Mouse (Mus musculus) heart, embryonic 15.5 days (tissue): ENCODE results near the gene Scd3. TPM values are rescaled to one million over a fixed set of nuclear protein-coding genes. Genes with fewer than 3 reads are reported as not detected.

ENCODE experiments used
- ATAC-seq: fragments of 200-750 bp; cut with Nextera tagmentation; replicated peaks from 2 replicates; pipeline ENCODE4 v1.8.0; 2017; ENCODE audit warnings: low read depth, moderate TSS enrichment; ENCODE audit not compliant: insufficient number of reproducible peaks, insufficient read depth, low FRiP score
- H3K27ac ChIP-seq: fragments of 300-500 bp; sonication (generic); 2 replicates; pipeline ENCODE4 v1.5.1; 2015; ENCODE audit warnings: mild to moderate bottlenecking, inconsistent platforms
- H3K27me3 ChIP-seq: fragments of 300-500 bp; sonication (generic); 2 replicates; pipeline ENCODE4 v1.6.1; 2015; ENCODE audit warnings: inconsistent platforms
- H3K36me3 ChIP-seq: fragments of 300-500 bp; sonication (generic); 2 replicates; pipeline ENCODE4 v1.6.1; 2015; ENCODE audit warnings: mild to moderate bottlenecking, inconsistent platforms
- H3K4me1 ChIP-seq: fragments of 300-500 bp; sonication (generic); replicated peaks from 2 replicates; pipeline ENCODE4 v1.6.1; 2015; ENCODE audit warnings: inconsistent platforms
- H3K4me2 ChIP-seq: fragments of 300-500 bp; sonication (generic); 2 replicates; pipeline ENCODE4 v1.6.1; 2015; ENCODE audit warnings: inconsistent platforms, mild to moderate bottlenecking, moderate library complexity
- H3K4me3 ChIP-seq: fragments of 300-500 bp; sonication (generic); 2 replicates; pipeline ENCODE4 v1.5.1; 2015; ENCODE audit warnings: mild to moderate bottlenecking, inconsistent platforms
- H3K9ac ChIP-seq: fragments of 300-500 bp; sonication (generic); 2 replicates; pipeline ENCODE4 v1.6.1; 2015; ENCODE audit warnings: mild to moderate bottlenecking, inconsistent platforms
- H3K9me3 ChIP-seq: fragments of 300-500 bp; sonication (generic); replicated peaks from 2 replicates; pipeline ENCODE4 v1.6.1; 2016; ENCODE audit warnings: inconsistent platforms
- WGBS: fragments of 180-500 bp; shearing (Covaris S2); methylation state at CpG from one replicate; pipeline ENCODE4 v1.1.7; 2015; ENCODE audit warnings: mixed read lengths; 5-methylcytosine and 5-hydroxymethylcytosine counted together
- polyA plus RNA-seq: library from polyadenylated mRNA; unstranded; fragments of >200 nt; fragmentation: Nextera tagmentation; extraction: Ambion mirVana; gene quantifications from 2 replicates; pipeline ENCODE4 v1.2.1, GENCODE M21; 2015

Gene Scd3
- polyA plus RNA-seq: 0.25 and 0.29 TPM in 2 replicates

GRCm38 (mm10) chr19:44203015-44203564 is at the start of gene Scd3:
Gene Scd3, plus strand, starts transcription at chr19:44203269.
- H3K36me3 ChIP-seq: no peaks in the 10 kb centered on the region
- ATAC-seq: no peak
- no peaks in the 10 kb centered on the region for H3K4me1 ChIP-seq
- H3K9ac ChIP-seq: no peak within 1 kb of the TSS
- H3K9me3 ChIP-seq: no peaks in the 10 kb centered on the region
- H3K27ac ChIP-seq: no peak within 1 kb of the TSS
- no peaks in the 10 kb centered on the region for H3K27me3 ChIP-seq
- H3K4me3 ChIP-seq: no peak within 1 kb of the TSS
- no peak within 1 kb of the TSS for H3K4me2 ChIP-seq
- 92% methylated on average over 9 of the region's 9 CpGs for WGBS

GRCm38 (mm10) chr19:44153781-44154180 is 49.3 kb upstream of the Scd3 start:
- WGBS: 71% methylated on average over 5 of the region's 5 CpGs
- Histone ChIP-seq H3K4me3 (no peak overlapping the region), H3K36me3 (no peaks in the 10 kb centered on the region), H3K27ac (no peak overlapping the region), H3K27me3 (peaks cover 44% of the 10 kb centered on the region), H3K4me1 (no peaks in the 10 kb centered on the region), H3K4me2 (no peak overlapping the region), H3K9me3 (no peaks in the 10 kb centered on the region), H3K9ac (no peak overlapping the region)
- no peak for ATAC-seq

GRCm38 (mm10) chr19:44157005-44157404 is 46.1 kb upstream of the Scd3 start:
- Histone ChIP-seq H3K36me3 (no peaks in the 10 kb centered on the region), H3K4me3 (no peak overlapping the region), H3K4me2 (no peak overlapping the region), H3K9ac (no peak overlapping the region), H3K4me1 (no peaks in the 10 kb centered on the region), H3K9me3 (no peaks in the 10 kb centered on the region), H3K27ac (no peak overlapping the region), H3K27me3 (peaks cover 28% of the 10 kb centered on the region)
- 87% methylated on average over 10 of the region's 10 CpGs for WGBS
- ATAC-seq: no peak

- no peak overlapping the region for H3K9ac ChIP-seq
- no peaks in the 10 kb centered on the region for H3K9me3 ChIP-seq
- no peak overlapping the region for H3K4me3 ChIP-seq
- no peak overlapping the region for H3K27ac ChIP-seq
- WGBS: 69% methylated on average over 3 of the region's 3 CpGs
- no peaks in the 10 kb centered on the region for H3K4me1 ChIP-seq
- H3K36me3 ChIP-seq: no peaks in the 10 kb centered on the region
- ATAC-seq: no peak
- peaks cover 15% of the 10 kb centered on the region for H3K27me3 ChIP-seq
- H3K4me2 ChIP-seq: no peak overlapping the region
These were observed 43.7 kb upstream of the Scd3 start for GRCm38 (mm10) chr19:44159386-44159785.

GRCm38 (mm10) chr19:44161515-44161914 is 41.6 kb upstream of the Scd3 start:
- no peaks in the 10 kb centered on the region for H3K9me3 ChIP-seq
- H3K9ac ChIP-seq: no peak overlapping the region
- WGBS: 8% methylated on average over 3 of the region's 3 CpGs
- H3K36me3 ChIP-seq: no peaks in the 10 kb centered on the region
- ATAC-seq: no peak
- H3K4me1 ChIP-seq: no peaks in the 10 kb centered on the region
- no peak overlapping the region for H3K4me3 ChIP-seq
- no peaks in the 10 kb centered on the region; the same call in none of the 2 replicates for H3K27me3 ChIP-seq
- no peak overlapping the region for H3K27ac ChIP-seq
- no peak overlapping the region for H3K4me2 ChIP-seq

- H3K9ac ChIP-seq: no peak overlapping the region
- no peak for ATAC-seq
- no peak overlapping the region for H3K4me3 ChIP-seq
- no peak overlapping the region for H3K27ac ChIP-seq
- 56% methylated on average over 8 of the region's 8 CpGs for WGBS
- H3K9me3 ChIP-seq: no peaks in the 10 kb centered on the region
- H3K4me1 ChIP-seq: no peaks in the 10 kb centered on the region
- H3K4me2 ChIP-seq: no peak overlapping the region
- H3K36me3 ChIP-seq: no peaks in the 10 kb centered on the region
- no peaks in the 10 kb centered on the region for H3K27me3 ChIP-seq
These were observed 28.2 kb upstream of the Scd3 start for GRCm38 (mm10) chr19:44174835-44175234.

- Histone ChIP-seq H3K4me1 (no peaks in the 10 kb centered on the region), H3K4me2 (no peak overlapping the region), H3K4me3 (no peak overlapping the region), H3K9ac (no peak overlapping the region), H3K36me3 (no peaks in the 10 kb centered on the region), H3K9me3 (no peaks in the 10 kb centered on the region), H3K27ac (no peak overlapping the region), H3K27me3 (no peaks in the 10 kb centered on the region)
- 75% methylated on average over 3 of the region's 3 CpGs for WGBS
- ATAC-seq: no peak
These were observed 26.3 kb upstream of the Scd3 start for GRCm38 (mm10) chr19:44176741-44177140.

GRCm38 (mm10) chr19:44180502-44180901 is 22.6 kb upstream of the Scd3 start:
- no peak for ATAC-seq
- 59% methylated on average over 1 of the region's 1 CpGs for whole genome bisulfite sequencing
- Histone ChIP-seq H3K9ac (no peak overlapping the region), H3K4me1 (no peaks in the 10 kb centered on the region), H3K36me3 (no peaks in the 10 kb centered on the region), H3K9me3 (no peaks in the 10 kb centered on the region), H3K27me3 (no peaks in the 10 kb centered on the region), H3K27ac (no peak overlapping the region), H3K4me3 (no peak overlapping the region), H3K4me2 (no peak overlapping the region)

GRCm38 (mm10) chr19:44183968-44184367 is 19.1 kb upstream of the Scd3 start:
- no peaks in the 10 kb centered on the region for H3K4me1 ChIP-seq
- H3K36me3 ChIP-seq: no peaks in the 10 kb centered on the region
- H3K4me3 ChIP-seq: no peak overlapping the region
- H3K27ac ChIP-seq: no peak overlapping the region
- ATAC-seq: no peak
- H3K9me3 ChIP-seq: no peaks in the 10 kb centered on the region
- no peak overlapping the region for H3K9ac ChIP-seq
- no peak overlapping the region for H3K4me2 ChIP-seq
- H3K27me3 ChIP-seq: no peaks in the 10 kb centered on the region
- 61% methylated on average over 3 of the region's 3 CpGs for WGBS

GRCm38 (mm10) chr19:44189056-44189455 is 14.0 kb upstream of the Scd3 start:
- H3K4me1 ChIP-seq: no peaks in the 10 kb centered on the region

GRCm38 (mm10) chr19:44192342-44192741 is 10.7 kb upstream of the Scd3 start, which contains the start of gene Pkd2l1:
Gene Pkd2l1, minus strand, starts transcription at chr19:44192442.
- no peak within 1 kb of the TSS for H3K27ac ChIP-seq
- 42% methylated on average over 3 of the region's 3 CpGs for WGBS
- no peak within 1 kb of the TSS for H3K4me3 ChIP-seq
- H3K36me3 ChIP-seq: no peaks in the 10 kb centered on the region
- H3K9me3 ChIP-seq: no peaks in the 10 kb centered on the region
- H3K4me2 ChIP-seq: no peak within 1 kb of the TSS
- no peaks in the 10 kb centered on the region for H3K4me1 ChIP-seq
- ATAC-seq: no peak
- peaks cover 11% of the 10 kb centered on the region; the same call in 1 of the 2 replicates for H3K27me3 ChIP-seq
- H3K9ac ChIP-seq: no peak within 1 kb of the TSS

More at GRCm38 (mm10) chr19:44189056-44189455, 14.0 kb upstream of the Scd3 start:
- H3K36me3 ChIP-seq: no peaks in the 10 kb centered on the region
- WGBS: 72% methylated on average over 4 of the region's 4 CpGs
- H3K9me3 ChIP-seq: no peaks in the 10 kb centered on the region
- peaks cover 10% of the 10 kb centered on the region; the same call in 1 of the 2 replicates for H3K27me3 ChIP-seq
- H3K9ac ChIP-seq: no peak overlapping the region
- no peak overlapping the region for H3K27ac ChIP-seq
- ATAC-seq: no peak
- H3K4me3 ChIP-seq: no peak overlapping the region
- no peak overlapping the region for H3K4me2 ChIP-seq

GRCm38 (mm10) chr19:44193906-44194305 is 9.2 kb upstream of the Scd3 start:
- no peak overlapping the region for H3K9ac ChIP-seq
- H3K4me2 ChIP-seq: no peak overlapping the region
- no peak for ATAC-seq
- H3K27me3 ChIP-seq: peaks cover 11% of the 10 kb centered on the region; the same call in 1 of the 2 replicates
- H3K9me3 ChIP-seq: no peaks in the 10 kb centered on the region
- no peaks in the 10 kb centered on the region for H3K4me1 ChIP-seq
- WGBS: 62% methylated on average over 7 of the region's 7 CpGs
- H3K27ac ChIP-seq: no peak overlapping the region
- no peak overlapping the region for H3K4me3 ChIP-seq
- no peaks in the 10 kb centered on the region for H3K36me3 ChIP-seq
